Comparison of ENCODE assay signal across 12 mouse cellular contexts in the genomic region with DNA sequence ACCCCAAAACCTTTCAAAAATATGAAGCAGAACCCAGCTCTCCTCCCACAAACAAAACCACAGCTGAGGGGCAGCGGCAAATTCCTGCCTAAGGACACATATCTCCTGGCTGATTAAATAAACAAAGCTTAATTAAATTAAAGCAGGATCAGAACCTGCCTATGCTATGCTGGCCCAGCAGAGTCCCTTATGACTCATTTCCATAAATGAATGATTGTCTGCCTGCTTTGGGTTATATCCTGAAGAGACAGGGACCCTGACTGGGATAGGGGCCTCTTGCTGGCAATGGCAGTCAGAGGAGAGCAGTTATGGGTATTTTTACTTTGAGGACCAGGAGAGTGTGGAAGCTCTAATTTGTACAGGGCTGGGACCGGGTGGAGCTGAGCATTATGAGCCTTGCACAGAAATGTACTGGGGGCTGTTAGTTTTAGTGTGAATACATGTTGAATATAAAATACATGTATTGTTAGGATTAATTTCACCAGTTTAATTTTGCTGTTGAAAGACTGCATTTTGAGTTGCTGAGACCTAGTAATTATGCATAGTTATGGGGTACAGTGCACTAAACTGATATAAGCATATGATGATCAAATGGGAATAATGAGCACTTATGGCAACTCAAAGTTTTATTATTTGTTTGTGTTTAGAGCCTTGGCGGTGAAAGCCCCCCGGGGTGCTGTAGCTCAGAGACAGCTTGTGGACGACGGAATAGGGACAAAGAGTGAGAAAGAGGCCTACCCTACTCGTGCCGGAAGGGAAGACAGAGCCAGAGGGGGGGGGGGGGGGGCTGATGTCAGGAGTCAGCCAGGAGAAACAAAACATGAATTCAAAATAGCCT.
DNase-seq lines count a peak whose midpoint lies in the region; ATAC-seq and TF ChIP-seq lines count a peak whose summit lies in the region.
"Had no signal": no experiment of that assay in that cellular context is flagged by ENCODE, and none has a peak within 500 bp of the region (broad histone marks: within the 10 kb centered on the region; RNA-seq: fewer than 3 reads in every experiment).

No protein-coding gene starts in this region.

- H3K4me3 ChIP-seq in forebrain, embryonic 10.5 days = no peak overlapping the region
- H3K4me3 ChIP-seq in forebrain, embryonic 12.5 days (replicated peaks) = no peak overlapping the region
- no peak overlapping the region for H3K4me3 ChIP-seq in midbrain, embryonic 10.5 days
- H3K4me3 ChIP-seq in midbrain, postnatal 0 days (ENCODE audit: low read depth, low read length) = no peak overlapping the region
- H3K4me3 ChIP-seq in hindbrain, embryonic 15.5 days = no peak overlapping the region
- H3K4me3 ChIP-seq in neural tube, embryonic 14.5 days (ENCODE audit: low read depth, low read length) = no peak overlapping the region
- H3K4me3 ChIP-seq: kidney, embryonic 15.5 days; liver, embryonic 13.5 days had no signal

- peaks cover 30% of the 10 kb centered on the region for H3K4me1 ChIP-seq in forebrain, embryonic 10.5 days
- H3K4me1 ChIP-seq in forebrain, embryonic 12.5 days = peaks cover 23% of the 10 kb centered on the region
- peaks cover 22% of the 10 kb centered on the region for H3K4me1 ChIP-seq in midbrain, embryonic 10.5 days
- H3K4me1 ChIP-seq in midbrain, postnatal 0 days (ENCODE audit: insufficient read depth, low read length) = peaks cover 4% of the 10 kb centered on the region; the same call in 1 of the 2 replicates
- H3K4me1 ChIP-seq in hindbrain, embryonic 15.5 days (replicated peaks) = peaks cover 21% of the 10 kb centered on the region
- H3K4me1 ChIP-seq in neural tube, embryonic 14.5 days (ENCODE audit: control insufficient read depth, insufficient read depth, low read length) = 0 out of 2 replicates have a peak, but pooled peaks cover 6% of the 10 kb centered on the region

- no peak for DNase-seq in forebrain, embryonic 10.5 days (ENCODE audit: extremely low spot score, low spot score)
- DNase-seq in midbrain, embryonic 10.5 days (ENCODE audit: low spot score) = no peak
- no peak for DNase-seq in midbrain, postnatal 0 days (ENCODE audit: low spot score)
- DNase-seq in ovary, postnatal 14 days (ENCODE audit: low spot score) = no peak
- no peak for DNase-seq in adrenal gland, postnatal 36 days
- DNase-seq: adrenal gland, adult 8-10 months; liver, embryonic 13.5 days had no signal

- no peak for ATAC-seq in forebrain, embryonic 12.5 days (ENCODE audit: low FRiP score)
- ATAC-seq in midbrain, postnatal 0 days (ENCODE audit: low FRiP score) = no peak
- peak; percentile 42; the same call in 1 of the 2 replicates for ATAC-seq in hindbrain, embryonic 15.5 days (ENCODE audit: low FRiP score, low read depth)
- ATAC-seq in neural tube, embryonic 14.5 days (ENCODE audit: low read depth) = peak; percentile 54; the same call in 1 of the 2 replicates
- ATAC-seq: lung, postnatal 0 days had no signal

- H3K9me3 ChIP-seq in forebrain, embryonic 10.5 days = 0 out of 2 replicates have a peak, but pooled peaks cover 4% of the 10 kb centered on the region
- H3K9me3 ChIP-seq in forebrain, embryonic 12.5 days = no peaks in the 10 kb centered on the region
- no peaks in the 10 kb centered on the region for H3K9me3 ChIP-seq in midbrain, embryonic 10.5 days (replicated peaks)
- no peaks in the 10 kb centered on the region for H3K9me3 ChIP-seq in midbrain, postnatal 0 days (ENCODE audit: low read length)
- H3K9me3 ChIP-seq in hindbrain, embryonic 15.5 days = no peaks in the 10 kb centered on the region
- 0 out of 2 replicates have a peak, but pooled peaks cover 3% of the 10 kb centered on the region for H3K9me3 ChIP-seq in neural tube, embryonic 14.5 days (ENCODE audit: control insufficient read depth, low read length)
- H3K9me3 ChIP-seq: kidney, embryonic 15.5 days; liver, embryonic 13.5 days had no signal

- no peaks in the 10 kb centered on the region for H3K36me3 ChIP-seq in forebrain, embryonic 10.5 days (replicated peaks)
- H3K36me3 ChIP-seq in forebrain, embryonic 12.5 days (replicated peaks) = no peaks in the 10 kb centered on the region
- no peaks in the 10 kb centered on the region for H3K36me3 ChIP-seq in midbrain, embryonic 10.5 days
- no peaks in the 10 kb centered on the region for H3K36me3 ChIP-seq in midbrain, postnatal 0 days (ENCODE audit: insufficient read depth, low read length)
- H3K36me3 ChIP-seq in hindbrain, embryonic 15.5 days = no peaks in the 10 kb centered on the region
- no peaks in the 10 kb centered on the region for H3K36me3 ChIP-seq in neural tube, embryonic 14.5 days (ENCODE audit: control insufficient read depth, insufficient read depth, low read length)
- H3K36me3 ChIP-seq: kidney, embryonic 15.5 days; liver, embryonic 13.5 days had no signal

- no peak for TF ChIP-seq CTCF in midbrain, postnatal 0 days (IDR thresholded peaks at IDR 0.05)

- H3K9ac ChIP-seq in forebrain, embryonic 12.5 days = no peak overlapping the region
- H3K9ac ChIP-seq in midbrain, postnatal 0 days (replicated peaks; ENCODE audit: low read length, poor library complexity, severe bottlenecking) = no peak overlapping the region
- no peak overlapping the region for H3K9ac ChIP-seq in hindbrain, embryonic 15.5 days
- H3K9ac ChIP-seq in neural tube, embryonic 14.5 days (replicated peaks; ENCODE audit: low read depth, low read length) = no peak overlapping the region
- H3K9ac ChIP-seq: kidney, embryonic 15.5 days; liver, embryonic 13.5 days had no signal

- WGBS in forebrain, embryonic 10.5 days = 49% methylated on average over 8 of the region's 8 CpGs
- 36% methylated on average over 8 of the region's 8 CpGs for WGBS in forebrain, embryonic 12.5 days
- WGBS in midbrain, embryonic 10.5 days = 51% methylated on average over 8 of the region's 8 CpGs
- WGBS in midbrain, postnatal 0 days = 30% methylated on average over 8 of the region's 8 CpGs
- 31% methylated on average over 8 of the region's 8 CpGs for WGBS in hindbrain, embryonic 15.5 days
- WGBS in neural tube, embryonic 14.5 days = 27% methylated on average over 8 of the region's 8 CpGs

- no peaks in the 10 kb centered on the region for H3K27me3 ChIP-seq in forebrain, embryonic 10.5 days (ENCODE audit: poor library complexity, severe bottlenecking)
- H3K27me3 ChIP-seq in forebrain, embryonic 12.5 days = no peaks in the 10 kb centered on the region
- H3K27me3 ChIP-seq in midbrain, embryonic 10.5 days (ENCODE audit: low read depth, poor library complexity, severe bottlenecking) = no peaks in the 10 kb centered on the region
- H3K27me3 ChIP-seq in midbrain, postnatal 0 days (ENCODE audit: insufficient read depth, low read length) = no peaks in the 10 kb centered on the region
- H3K27me3 ChIP-seq in hindbrain, embryonic 15.5 days = no peaks in the 10 kb centered on the region
- H3K27me3 ChIP-seq in neural tube, embryonic 14.5 days (ENCODE audit: control insufficient read depth, insufficient read depth, low read length) = no peaks in the 10 kb centered on the region
- H3K27me3 ChIP-seq: kidney, embryonic 15.5 days; liver, embryonic 13.5 days had no signal

- H3K27ac ChIP-seq in forebrain, embryonic 10.5 days = peak overlapping the region; percentile 17; the same call in 1 of the 2 replicates
- no peak overlapping the region for H3K27ac ChIP-seq in forebrain, embryonic 12.5 days
- H3K27ac ChIP-seq in midbrain, embryonic 10.5 days (replicated peaks) = peak overlapping the region; percentile 46; the same call in 1 of the 2 replicates
- H3K27ac ChIP-seq in midbrain, postnatal 0 days (ENCODE audit: low read depth, low read length) = no peak overlapping the region
- no peak overlapping the region for H3K27ac ChIP-seq in hindbrain, embryonic 15.5 days (replicated peaks)
- no peak overlapping the region for H3K27ac ChIP-seq in neural tube, embryonic 14.5 days (ENCODE audit: low read depth, low read length)
- H3K27ac ChIP-seq: kidney, embryonic 15.5 days; liver, embryonic 13.5 days had no signal

- no peak overlapping the region for H3K4me2 ChIP-seq in forebrain, embryonic 12.5 days
- no peak overlapping the region for H3K4me2 ChIP-seq in midbrain, postnatal 0 days (ENCODE audit: low read depth, low read length, poor library complexity, severe bottlenecking)
- H3K4me2 ChIP-seq in hindbrain, embryonic 15.5 days = no peak overlapping the region
- no peak overlapping the region for H3K4me2 ChIP-seq in neural tube, embryonic 14.5 days (ENCODE audit: low read depth, low read length)
- H3K4me2 ChIP-seq: kidney, embryonic 15.5 days; liver, embryonic 13.5 days had no signal

Comparison
In these comparisons a context has a peak if more than half of its experiments do, and no peak if none do; other contexts are left out.
1. H3K27ac ChIP-seq: peak in forebrain, embryonic 10.5 days (single experiment) and midbrain, embryonic 10.5 days (single experiment); none in forebrain, embryonic 12.5 days (single experiment), midbrain, postnatal 0 days (single experiment), hindbrain, embryonic 15.5 days (single experiment) and neural tube, embryonic 14.5 days (single experiment).
2. ATAC-seq: peak in hindbrain, embryonic 15.5 days (single experiment) and neural tube, embryonic 14.5 days (single experiment); none in forebrain, embryonic 12.5 days (single experiment) and midbrain, postnatal 0 days (single experiment).